Mouse (Mus musculus) stomach, postnatal 0 days (tissue): ENCODE data around the gene Dtx3l.

Experiments used
- CTCF ChIP-seq: IDR thresholded peaks from 2 replicates; pipeline ENCODE4 v1.5.1; 2016; ENCODE audit warnings: antibody characterized with exemption, low read depth, mild to moderate bottlenecking, moderate library complexity
- EP300 ChIP-seq: optimal IDR thresholded peaks from 2 replicates; pipeline ENCODE3; 2016; ENCODE audit warnings: antibody characterized with exemption

DNA sequence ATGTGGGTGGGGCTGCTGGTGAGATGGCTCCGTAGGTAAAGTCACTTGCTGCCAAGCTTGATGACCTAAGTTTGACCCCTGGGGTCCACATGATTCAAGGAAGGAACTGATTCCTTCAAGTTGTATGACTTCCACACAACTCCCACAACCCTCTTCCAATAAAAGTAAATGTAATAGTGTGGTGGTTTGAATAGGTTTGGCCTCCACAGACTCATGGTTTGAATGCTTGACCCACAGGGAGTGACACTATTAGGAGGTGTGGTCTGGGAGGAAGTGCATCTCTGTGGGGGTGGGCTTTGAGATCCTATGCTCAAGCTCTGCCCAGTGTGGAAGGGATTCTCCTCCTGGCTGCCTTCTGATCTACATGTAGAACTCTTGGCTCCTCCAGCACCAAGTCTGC lies 35.1 kb upstream of the Dtx3l start:
- TF ChIP-seq CTCF (no peak), EP300 (no peak)
